Mouse (Mus musculus) embryonic stem cell, embryonic (primary cell): Measurements from ENCODE around the gene Olfr461.
"Not testable (repeated sequence)": the region's sequence is repeated elsewhere in the genome, so short reads cannot be mapped to it uniquely, and the experiment has no call there.

ENCODE experiments used
- CTCF ChIA-PET, 4 experiments: fragments of 300-600 bp in 2 of 4; fragments of 350-600 bp in 2 of 4; sonication (Branson Sonifier 250); formaldehyde crosslinking; loops; one replicate each; lab custom pipeline; 2022; ENCODE audit warnings: inconsistent platforms in 2 of 4; lab: Charles Lee
- POLR2A ChIA-PET, 4 experiments: fragments of 300-600 bp in 2 of 4; fragments of 350-600 bp in 2 of 4; sonication (Branson Sonifier 250); formaldehyde crosslinking; loops; one replicate each; lab custom pipeline; 2022; ENCODE audit warnings: antibody characterized with exemption in 4 of 4, inconsistent platforms in 1 of 4; lab: Charles Lee

Gene Olfr461

DNA sequence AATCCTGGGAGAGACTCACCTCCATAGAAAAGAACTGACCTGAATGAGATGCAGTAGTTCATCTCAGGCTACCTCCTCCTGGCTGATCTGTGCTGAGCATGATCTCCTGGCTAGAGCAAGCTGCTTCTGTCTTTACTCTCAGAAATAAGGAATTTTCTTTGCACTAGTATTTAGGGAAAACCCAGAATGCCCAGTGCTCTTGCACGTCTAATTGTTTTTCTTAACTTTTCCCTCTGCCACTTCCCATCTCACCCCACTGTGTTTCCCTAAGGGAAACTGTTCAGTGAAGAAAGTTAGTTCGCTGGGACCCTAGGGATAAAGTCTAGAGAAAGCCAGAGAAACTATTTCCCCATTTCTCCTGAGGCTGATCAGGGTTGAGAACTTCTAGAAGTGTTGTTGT is at the start of gene Olfr461:
Gene Olfr461, minus strand, starts transcription at position 101 of the 400 bp plus-strand sequence.
- CTCF ChIA-PET = no interaction called here
- POLR2A ChIA-PET = no interaction called here

DNA sequence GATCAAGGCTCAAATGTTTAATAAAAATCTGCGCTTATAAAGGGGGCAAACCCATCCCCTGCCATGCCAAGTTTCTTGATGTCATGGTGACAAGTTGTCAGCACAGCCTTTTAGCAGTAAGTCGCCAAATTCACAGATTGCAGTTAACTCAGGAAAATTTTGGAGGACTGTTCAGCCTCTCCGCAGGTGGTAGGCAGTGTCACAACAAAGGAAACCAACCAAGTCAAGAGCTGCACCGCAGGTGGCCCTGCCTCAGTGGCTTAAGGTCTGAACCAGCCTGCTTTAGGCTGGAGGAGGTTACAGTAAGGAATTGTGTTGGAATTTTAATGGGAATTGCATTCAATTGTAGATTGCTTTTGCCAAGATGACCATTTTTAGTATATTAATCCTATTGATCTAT is 43.7 kb upstream of the Olfr461 start:
- CTCF ChIA-PET, POLR2A ChIA-PET: not testable (repeated sequence)

DNA sequence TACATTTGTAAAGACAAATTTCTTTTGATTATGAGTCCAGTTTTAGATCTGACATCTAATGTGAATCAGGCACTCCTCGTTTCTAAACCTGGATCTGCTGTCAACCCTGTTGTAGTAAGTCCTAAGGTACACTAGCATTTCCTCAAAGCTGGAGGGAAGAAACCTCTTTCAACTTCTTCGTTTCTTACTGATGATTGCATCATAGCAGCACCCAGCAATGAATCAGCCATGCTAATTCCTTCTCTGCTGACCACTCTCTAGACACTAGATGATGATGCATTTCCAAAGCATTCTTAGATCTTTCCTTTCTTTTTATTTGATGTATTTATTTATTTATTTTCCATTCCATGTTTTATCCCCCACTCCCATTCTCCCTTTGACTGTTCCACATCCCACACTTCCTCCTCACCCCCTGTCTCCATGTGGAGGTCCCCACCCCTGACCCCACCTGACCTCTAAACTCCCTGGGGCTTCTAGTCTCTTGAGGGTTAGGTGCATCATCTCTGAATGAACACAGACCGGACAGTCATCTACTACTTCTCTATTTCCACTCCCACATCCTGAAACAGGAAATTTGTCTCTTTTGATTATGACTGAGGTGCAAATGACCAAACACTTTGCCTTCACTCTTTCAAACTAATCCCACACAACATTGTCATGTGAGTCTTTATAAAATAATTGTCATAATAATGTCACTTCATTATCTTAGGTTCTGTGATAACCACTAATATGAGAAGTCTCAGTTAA is 40.1 kb upstream of the Olfr461 start:
- ChIA-PET POLR2A (no interaction called here), CTCF (no interaction called here)

DNA sequence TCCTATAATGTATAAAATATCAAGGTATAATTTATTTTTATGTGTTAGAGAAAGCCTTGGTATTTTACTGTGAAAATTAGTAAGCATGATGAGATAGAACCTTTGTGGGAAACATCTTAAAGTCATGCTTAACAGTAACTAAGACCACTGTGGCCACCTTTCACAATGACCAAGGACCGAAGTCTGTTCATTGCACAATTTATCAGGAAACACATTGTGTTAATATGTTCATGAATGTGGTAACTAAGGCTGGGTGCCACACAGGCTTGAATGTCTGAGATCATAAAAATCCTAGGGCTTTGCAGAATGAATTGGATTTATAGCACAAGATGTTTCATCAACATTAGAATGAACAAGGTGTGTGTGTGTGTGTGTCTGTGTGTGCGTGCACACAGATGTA is 33.5 kb upstream of the Olfr461 start:
- CTCF ChIA-PET = no interaction called here
- POLR2A ChIA-PET = no interaction called here

DNA sequence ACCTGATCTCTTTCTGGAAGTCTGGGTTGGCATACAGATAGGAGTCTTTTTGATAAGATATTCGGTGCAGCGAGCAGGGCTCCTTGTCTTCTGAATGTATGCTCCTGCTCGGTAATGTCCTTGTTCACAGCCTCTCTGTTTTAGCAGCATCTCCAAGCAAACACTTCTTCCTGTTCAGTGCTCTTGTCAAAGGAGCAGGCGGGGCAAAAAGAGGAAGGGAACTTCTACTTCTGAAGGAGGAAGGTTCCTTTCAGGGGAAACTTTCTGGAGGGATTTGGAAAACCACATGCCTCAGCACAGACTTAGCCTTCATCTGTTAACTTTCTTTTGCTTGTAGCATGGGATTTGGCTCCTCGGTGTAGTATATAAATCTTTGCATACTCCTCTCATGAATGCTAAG is 30.8 kb upstream of the Olfr461 start, which contains the start of gene Clec5a:
Gene Clec5a, minus strand, starts transcription at position 177 of the 400 bp plus-strand sequence.
- ChIA-PET POLR2A (no interaction called here), CTCF (no interaction called here)

DNA sequence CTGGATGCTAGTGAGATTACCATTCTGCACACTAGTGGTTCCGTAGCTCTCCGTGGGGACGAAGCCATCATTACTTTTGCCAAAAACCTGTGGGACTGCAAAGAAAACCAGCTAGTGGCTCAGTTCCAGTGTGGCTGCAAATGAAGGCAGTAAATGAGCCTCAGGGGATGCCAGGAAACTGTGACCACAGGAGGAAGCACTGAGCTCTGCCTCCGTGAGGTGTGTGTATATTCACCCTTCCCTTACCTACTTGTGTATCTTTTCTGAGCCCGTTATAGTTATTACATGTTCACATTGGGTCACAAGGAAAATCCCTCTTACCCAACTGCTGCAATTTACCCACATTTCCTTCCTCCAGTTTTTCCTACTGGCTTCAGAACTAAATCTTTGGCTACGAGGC is 29.5 kb upstream of the Olfr461 start:
- POLR2A ChIA-PET = no interaction called here

DNA sequence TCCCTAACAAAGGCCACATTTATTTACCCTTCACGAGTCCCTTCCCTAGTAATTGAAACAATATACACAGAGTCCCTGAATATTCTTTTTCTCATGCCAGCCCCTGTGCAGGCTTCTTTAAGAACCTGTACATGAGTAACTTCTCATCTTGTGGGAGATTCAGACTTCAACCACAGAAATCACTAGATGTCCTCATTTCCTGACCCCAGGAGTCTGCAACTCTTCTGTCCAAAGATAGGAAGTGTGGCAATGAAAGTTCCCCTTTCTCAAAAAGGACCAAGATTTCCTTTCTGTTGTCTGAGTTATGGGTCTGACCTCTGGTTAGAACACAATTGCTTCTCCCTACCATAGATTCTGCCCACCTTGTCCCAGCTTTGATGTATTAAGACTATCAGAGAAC is 21.5 kb upstream of the Olfr461 start:
- ChIA-PET CTCF (no interaction called here), POLR2A (no interaction called here)

More for the DNA sequence above, 29.5 kb upstream of the Olfr461 start:
- CTCF ChIA-PET = no interaction called here

DNA sequence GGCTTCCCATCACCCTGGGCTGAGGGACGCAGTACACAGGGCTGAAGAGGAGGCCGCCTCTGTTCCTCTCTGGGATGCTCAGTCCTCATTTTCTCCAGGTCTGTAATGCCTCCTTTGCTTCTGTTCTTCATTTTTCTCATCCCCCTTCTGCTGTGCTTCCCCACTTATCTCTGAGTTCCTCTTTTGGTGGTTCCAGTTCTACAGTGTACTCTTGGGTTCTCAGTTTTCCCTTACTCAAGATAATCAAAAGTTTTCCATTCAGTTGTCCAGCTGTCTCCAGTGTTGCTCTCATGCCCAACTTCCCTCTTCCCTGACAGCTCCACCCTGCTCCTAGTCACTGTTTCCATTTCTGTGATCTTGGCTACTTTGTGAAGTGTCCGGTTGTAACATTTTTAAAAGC is 18.8 kb upstream of the Olfr461 start:
- POLR2A ChIA-PET = interaction anchor here in 1 of 4 experiments (0.6 kb wide), 1 partner anchor 87 kb away, joined by 3 read pairs; no protein-coding TSS in a partner anchor
- CTCF ChIA-PET = no interaction called here

DNA sequence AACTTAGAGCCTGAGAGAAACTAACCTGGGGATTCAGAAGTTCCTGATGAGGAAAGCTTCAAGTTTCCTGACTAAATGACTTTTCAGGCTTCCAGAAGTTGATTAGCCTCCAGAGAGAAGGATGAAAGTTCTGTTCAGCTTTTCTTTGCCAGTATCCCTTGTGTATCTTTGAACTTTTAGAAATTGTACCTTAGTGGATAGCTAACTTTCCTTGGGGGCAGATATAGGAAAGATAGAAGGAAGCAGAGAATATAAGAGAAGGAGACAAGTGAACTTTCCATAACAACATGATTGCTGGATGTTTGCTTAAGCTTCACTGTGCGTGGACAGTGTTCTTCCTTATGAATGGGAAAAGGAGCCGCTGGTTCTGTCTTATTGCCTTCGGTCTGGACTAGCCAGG is 14.3 kb upstream of the Olfr461 start, which contains the start of gene Olfr460:
Gene Olfr460, plus strand, starts transcription at position 301 of the 400 bp plus-strand sequence.
- POLR2A ChIA-PET = interaction anchor here in 1 of 4 experiments (0.7 kb wide), 1 partner anchor 46 kb away, joined by 3 read pairs; no protein-coding TSS in a partner anchor
- CTCF ChIA-PET = no interaction called here

DNA sequence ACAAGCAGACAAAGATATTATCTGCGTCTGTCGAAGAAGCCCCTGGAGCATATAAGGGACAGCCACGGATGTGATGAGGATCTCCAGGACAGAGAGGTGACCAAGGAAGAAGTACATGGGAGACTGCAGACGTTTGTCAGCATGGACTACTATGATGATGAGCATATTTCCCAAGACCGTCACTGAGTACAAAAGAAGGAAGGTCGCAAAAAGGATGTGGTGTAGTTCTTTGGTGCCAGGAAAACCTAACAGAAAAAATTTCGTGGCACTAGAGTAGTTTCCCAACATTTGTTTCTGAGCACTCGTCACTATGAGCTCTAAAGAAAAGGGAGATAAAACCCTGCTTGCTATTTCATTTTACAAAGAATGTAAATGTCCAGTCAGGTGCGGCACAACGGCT is 10.2 kb downstream of the Olfr461 start:
- CTCF ChIA-PET = no interaction called here
- POLR2A ChIA-PET = no interaction called here

DNA sequence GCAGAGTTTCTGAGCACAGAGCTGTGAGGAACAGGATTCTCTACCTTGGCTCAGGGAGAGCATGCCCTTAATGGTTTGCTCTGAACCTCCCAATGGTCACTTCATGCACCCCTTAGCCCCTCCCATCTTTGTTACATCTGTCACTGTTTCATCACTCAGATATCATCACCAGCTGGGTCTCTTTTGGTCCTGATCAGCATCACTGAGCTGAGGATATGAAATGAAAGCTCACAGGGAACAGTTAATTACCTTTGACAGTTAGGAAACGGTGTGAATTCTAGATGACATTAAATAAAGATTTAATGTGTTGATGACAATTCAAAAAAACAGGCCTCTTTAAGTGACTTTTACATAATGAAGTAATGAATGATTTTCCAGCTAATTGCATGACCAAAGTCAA is 35.4 kb downstream of the Olfr461 start, which contains the start of gene Prss37:
Gene Prss37, minus strand, starts transcription at position 101 of the 400 bp plus-strand sequence.
- ChIA-PET CTCF (no interaction called here), POLR2A (no interaction called here)

DNA sequence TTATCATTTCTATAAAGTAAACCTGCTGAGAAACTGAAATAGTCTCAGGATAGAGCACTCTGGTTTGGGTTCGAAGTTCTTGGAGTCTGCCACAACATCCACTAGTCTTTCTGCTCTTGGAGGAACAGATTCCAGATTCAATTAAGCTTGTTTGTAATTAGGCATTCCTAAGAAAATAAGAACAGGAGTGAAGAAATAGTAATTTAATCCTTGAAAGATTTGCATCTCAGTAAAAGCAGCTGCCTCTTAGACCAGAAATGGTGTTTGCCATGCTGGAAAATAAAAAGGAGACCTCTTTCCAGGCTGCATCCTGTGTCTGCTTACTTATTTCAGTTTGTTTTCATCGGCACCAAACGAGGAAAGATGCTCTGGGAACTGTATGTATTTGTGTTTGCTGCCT is 61.6 kb downstream of the Olfr461 start, which contains the start of gene Tas2r108:
Gene Tas2r108, plus strand, starts transcription at position 301 of the 400 bp plus-strand sequence.
- ChIA-PET POLR2A (no interaction called here), CTCF (no interaction called here)
